Mouse (Mus musculus) left cerebral cortex, adult 2 months (tissue): ENCODE results near the gene Foxn3. TPM values are rescaled to one million over a fixed set of nuclear protein-coding genes. Genes with fewer than 3 reads are reported as not detected.

ENCODE experiments used
- DNase-seq, 2 experiments: peaks; one replicate each; pipeline ENCODE4 v3.0.0; 2021 to 2022; ENCODE audit warnings: low spot score in 2 of 2, mixed read lengths in 1 of 2; ENCODE audit errors: extremely low spot score in 1 of 2
- H3K27ac ChIP-seq: fragments of 200-600 bp; 2 replicates; pipeline ENCODE4 v1.8.1; 2022
- H3K4me3 ChIP-seq: fragments of 200-600 bp; 2 replicates; pipeline ENCODE4 v1.8.1; 2022
- CTCF ChIP-seq: fragments of 200-600 bp; IDR thresholded peaks from 2 replicates; pipeline ENCODE4 v1.8.1; 2022; ENCODE audit warnings: antibody characterized with exemption, mild to moderate bottlenecking, moderate library complexity
- intact Hi-C: fragments of 180-260 bp; cut with DNase I; formaldehyde crosslinking; loops from one replicate; pipeline ENCODE4 v1.15.1; 2025
- total RNA-seq, 2 experiments: library from RNA; stranded (reverse); gene quantifications; 2 replicates each; pipeline ENCODE4 v1.2.3; 2021

Foxn3 gene
- total RNA-seq, 2 experiments from 2014 or later, result 52.4 to 57.4 TPM

GRCm38 (mm10) chr12:99537316-99537715 is 26.1 kb downstream of the Foxn3 start:
- DNase-seq, result no peak
- no peak for TF ChIP-seq CTCF
- intact Hi-C loops, result no loop called here
- H3K27ac ChIP-seq, result no peak overlapping the region
- H3K4me3 ChIP-seq, result no peak overlapping the region

DNA sequence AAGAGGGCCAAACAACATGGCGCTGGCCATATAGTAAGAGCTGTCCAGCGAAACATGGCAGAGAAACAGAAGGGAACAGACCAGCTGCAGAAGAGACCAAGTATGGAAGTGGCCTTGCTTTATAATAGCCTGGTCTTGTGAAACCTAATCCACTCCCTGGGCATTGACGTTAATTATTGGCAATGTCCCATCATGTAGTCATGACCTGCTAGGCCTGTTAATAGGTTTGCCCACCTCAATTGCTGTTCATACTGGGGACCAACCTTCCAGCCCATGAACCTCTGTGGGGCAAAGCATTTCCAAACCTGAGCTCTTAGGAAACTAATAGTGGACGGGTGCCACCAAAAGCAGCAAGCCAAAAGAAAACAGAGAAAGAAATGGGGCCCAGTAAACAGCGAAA is 27.0 kb downstream of the Foxn3 start:
- Histone ChIP-seq H3K27ac (no peak overlapping the region), H3K4me3 (no peak overlapping the region)
- intact Hi-C loops, result no loop called here
- DNase-seq, result no peak
- no peak for TF ChIP-seq CTCF

DNA sequence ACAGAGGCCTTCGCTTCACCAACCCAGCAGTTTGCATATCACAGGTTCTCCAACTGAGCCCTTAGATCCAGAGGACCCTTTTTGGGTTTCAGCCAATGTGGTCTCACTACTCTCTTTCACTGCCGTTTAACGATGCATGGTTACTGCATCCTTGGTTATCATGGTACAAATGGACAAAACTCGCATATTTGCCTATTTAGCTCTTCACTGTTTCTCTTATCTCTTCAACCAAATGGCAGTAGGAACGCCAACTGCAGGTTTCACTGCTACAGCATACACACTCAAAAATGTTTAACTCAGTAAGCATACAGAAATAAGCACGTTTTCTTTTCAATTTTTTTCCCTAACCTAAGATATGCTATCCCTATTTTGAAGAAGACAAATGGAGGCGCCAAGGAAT is 31.0 kb downstream of the Foxn3 start:
- intact Hi-C loops, result no loop called here
- H3K27ac ChIP-seq, result no peak overlapping the region
- TF ChIP-seq CTCF, result no peak
- no peak for DNase-seq
- no peak overlapping the region for H3K4me3 ChIP-seq

GRCm38 (mm10) chr12:99529687-99530411 is 33.5 kb downstream of the Foxn3 start:
- no peak for DNase-seq
- intact Hi-C loops, result no loop called here
- no peak overlapping the region for H3K27ac ChIP-seq
- no peak for TF ChIP-seq CTCF
- H3K4me3 ChIP-seq, result no peak overlapping the region

- H3K27ac ChIP-seq, result no peak overlapping the region
- intact Hi-C loops, result no loop called here
- DNase-seq, result no peak
Observed at GRCm38 (mm10) chr12:99528958-99529357, 34.4 kb downstream of the Foxn3 start.

DNA sequence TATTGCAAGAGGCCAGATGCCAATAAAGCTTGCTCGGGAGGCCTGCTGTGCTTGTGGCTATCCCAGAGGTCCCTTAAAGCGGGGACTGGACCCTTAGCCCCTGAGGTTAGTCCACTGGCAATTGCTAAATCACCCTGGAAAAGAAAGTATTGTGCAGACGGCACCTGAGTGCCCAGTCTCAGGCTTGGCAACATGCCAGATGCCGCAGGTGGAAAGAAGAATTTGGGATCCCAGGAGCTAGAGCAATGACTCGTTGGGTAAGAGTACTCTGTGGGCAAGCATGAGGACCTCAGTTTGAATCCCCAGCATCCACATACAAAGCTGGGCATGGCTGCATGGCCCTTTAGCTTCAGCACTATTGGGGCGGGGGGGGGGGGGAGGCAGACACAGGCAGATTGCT is 35.9 kb downstream of the Foxn3 start:
- Histone ChIP-seq H3K4me3 (no peak overlapping the region), H3K27ac (no peak overlapping the region)
- intact Hi-C loops, result no loop called here
- DNase-seq, result no peak
- TF ChIP-seq CTCF, result no peak

More at GRCm38 (mm10) chr12:99528958-99529357, 34.4 kb downstream of the Foxn3 start:
- TF ChIP-seq CTCF, result no peak
- H3K4me3 ChIP-seq, result no peak overlapping the region

- DNase-seq, result no peak
- H3K4me3 ChIP-seq, result no peak overlapping the region
- intact Hi-C loops, result no loop called here
- no peak overlapping the region for H3K27ac ChIP-seq
- no peak for TF ChIP-seq CTCF
Observed at GRCm38 (mm10) chr12:99526571-99527140, 36.7 kb downstream of the Foxn3 start.

DNA sequence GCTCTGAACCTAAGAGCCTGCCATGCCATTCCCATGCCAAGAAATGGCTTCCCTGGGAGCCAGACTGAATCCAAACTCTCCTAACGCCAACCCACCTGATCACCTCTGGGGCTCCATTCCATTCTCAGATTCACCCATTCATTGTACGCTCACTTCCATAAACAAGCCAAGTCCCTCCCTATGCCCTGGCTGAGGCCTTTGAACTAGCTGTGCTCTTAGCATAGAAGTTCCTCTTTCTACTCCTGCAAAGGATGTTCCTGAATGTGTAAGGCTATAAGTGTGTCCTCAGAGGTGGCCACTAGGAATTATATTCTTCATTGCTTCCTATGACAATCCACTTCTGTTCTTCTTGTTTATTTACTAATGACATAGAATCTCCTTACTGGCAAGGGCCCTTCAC is 40.5 kb downstream of the Foxn3 start:
- Histone ChIP-seq H3K4me3 (no peak overlapping the region), H3K27ac (no peak overlapping the region)
- no peak for DNase-seq
- intact Hi-C loops, result no loop called here
- no peak for TF ChIP-seq CTCF

GRCm38 (mm10) chr12:99519862-99520261 is 43.5 kb downstream of the Foxn3 start:
- intact Hi-C loops, result no loop called here
- Histone ChIP-seq H3K4me3 (no peak overlapping the region), H3K27ac (no peak overlapping the region)
- no peak for DNase-seq
- TF ChIP-seq CTCF, result no peak

GRCm38 (mm10) chr12:99519191-99519614 is 44.2 kb downstream of the Foxn3 start:
- Histone ChIP-seq H3K27ac (no peak overlapping the region), H3K4me3 (no peak overlapping the region)
- TF ChIP-seq CTCF, result no peak
- intact Hi-C loops, result no loop called here
- no peak for DNase-seq

DNA sequence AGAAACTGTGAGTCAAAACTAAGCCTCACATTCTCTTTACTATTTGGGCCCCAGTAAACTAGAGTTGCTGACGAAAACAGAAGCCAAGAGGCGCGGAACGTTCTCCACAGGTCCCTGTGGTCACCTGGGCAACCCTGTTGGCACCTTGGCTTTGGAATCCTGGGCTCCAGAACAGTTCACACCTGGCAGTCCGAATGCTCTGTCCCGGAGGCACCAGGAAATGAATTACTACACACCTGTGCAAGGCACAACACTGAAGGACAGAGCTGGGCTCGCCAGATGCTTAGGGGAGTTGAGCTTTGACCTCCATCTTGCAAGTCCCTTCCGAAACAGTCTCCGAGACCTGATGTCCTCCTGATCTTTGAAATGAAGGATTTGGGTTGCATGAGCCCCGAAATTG is 44.7 kb downstream of the Foxn3 start:
- no peak overlapping the region for H3K4me3 ChIP-seq
- H3K27ac ChIP-seq, result no peak overlapping the region
- DNase-seq, result no peak
- no peak for TF ChIP-seq CTCF
- intact Hi-C loops, result no loop called here

- Histone ChIP-seq H3K4me3 (no peak overlapping the region), H3K27ac (no peak overlapping the region)
- DNase-seq, result no peak
- intact Hi-C loops, result no loop called here
- no peak for TF ChIP-seq CTCF
Observed at GRCm38 (mm10) chr12:99518126-99518525, 45.3 kb downstream of the Foxn3 start.

DNA sequence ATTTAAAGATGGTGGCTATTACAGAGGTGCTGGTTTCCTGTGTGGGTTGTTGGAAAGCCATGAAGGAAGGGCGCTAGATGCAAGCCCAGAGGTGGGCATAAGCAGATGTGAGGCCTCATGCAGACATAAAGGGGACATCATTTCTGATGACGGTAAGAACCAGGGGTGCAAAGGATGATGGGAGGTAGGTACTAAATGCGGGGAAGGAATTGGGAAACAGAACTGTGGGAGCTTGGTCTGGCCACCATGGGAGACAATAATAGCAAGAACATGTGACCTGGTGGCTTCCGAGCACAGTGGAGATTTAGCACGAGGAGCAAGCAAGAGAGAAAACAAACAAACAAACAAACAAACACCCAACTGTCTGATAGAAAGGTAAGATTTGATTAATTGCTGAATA is 46.1 kb downstream of the Foxn3 start:
- Histone ChIP-seq H3K27ac (no peak overlapping the region), H3K4me3 (no peak overlapping the region)
- DNase-seq, result no peak
- intact Hi-C loops, result no loop called here
- no peak for TF ChIP-seq CTCF
